Mouse (Mus musculus): Measurements from ENCODE around the gene Larp4b.
A peak's percentile ranks its signal among the peaks of the same experiment; 100 is the strongest.
"Not testable (repeated sequence)": the region's sequence is repeated elsewhere in the genome, so short reads cannot be mapped to it uniquely, and the experiment has no call there.

The Larp4b gene

DNA sequence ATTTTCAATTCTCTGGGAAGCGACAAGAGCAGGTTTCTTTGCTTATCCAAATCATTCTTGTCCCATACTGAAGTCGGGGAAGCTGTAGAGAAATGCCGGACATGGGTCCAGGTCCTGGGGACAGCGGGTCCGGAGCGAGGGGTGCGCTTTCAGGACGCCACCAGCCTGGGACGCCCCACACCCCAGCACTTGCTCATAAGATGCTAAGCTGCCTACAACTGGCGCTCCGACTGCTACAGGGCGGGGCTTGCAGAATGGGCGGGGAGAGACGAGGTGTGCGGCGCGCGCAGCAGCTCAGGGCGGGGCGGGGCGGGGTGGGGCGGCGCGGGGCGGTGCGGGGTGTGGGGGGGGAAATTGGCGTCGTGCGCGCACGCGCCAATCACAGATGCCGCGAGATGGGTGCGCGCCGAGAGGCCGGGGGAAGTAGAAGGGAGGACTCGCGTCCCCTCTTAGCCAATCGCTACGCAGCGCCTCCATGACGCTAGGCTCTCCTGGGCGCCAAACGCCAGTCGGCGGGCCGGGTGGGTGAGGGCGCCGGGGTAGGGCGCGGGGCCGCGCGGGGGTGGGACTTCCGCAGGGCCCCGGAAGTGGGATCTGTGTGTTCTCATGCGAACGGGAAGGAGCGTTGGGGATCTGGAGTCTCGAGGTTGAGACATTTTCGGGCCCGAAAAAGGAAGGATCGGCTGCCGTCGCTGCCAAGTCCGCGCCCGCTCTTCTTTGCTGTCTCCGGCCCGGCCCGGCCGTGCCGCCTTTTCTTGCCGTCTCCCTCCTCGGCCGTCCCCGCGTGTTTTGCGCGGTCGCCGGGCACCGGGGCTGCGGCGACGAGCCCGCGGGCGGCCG, at the start of gene Larp4b:
Gene Larp4b, plus strand, starts transcription at position 566 of the 840 bp plus-strand sequence.
- peak; percentile 99 for DNase-seq (ENCODE audit: inconsistent ontology term)

DNA sequence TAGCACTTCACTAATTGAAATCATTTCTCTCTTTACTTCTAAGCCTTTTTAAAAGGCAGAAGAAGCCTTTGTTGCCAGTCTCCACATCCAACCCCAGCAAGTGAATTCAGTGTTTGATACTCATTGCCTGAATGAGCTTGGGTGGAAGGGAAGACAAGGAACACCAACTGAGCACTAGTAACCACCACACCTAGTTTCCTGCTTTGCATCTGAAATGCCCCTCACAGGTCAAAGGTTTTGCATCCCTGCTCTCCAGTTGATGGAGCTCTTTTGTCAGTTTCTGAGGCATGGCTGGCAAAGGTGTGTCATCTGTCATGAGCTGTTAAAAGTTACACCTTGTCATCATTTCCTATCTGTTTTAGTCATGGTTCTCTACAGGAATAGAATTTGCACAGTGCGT, 49.0 kb upstream of the Larp4b start:
- no peak for DNase-seq (ENCODE audit: inconsistent ontology term)

DNA sequence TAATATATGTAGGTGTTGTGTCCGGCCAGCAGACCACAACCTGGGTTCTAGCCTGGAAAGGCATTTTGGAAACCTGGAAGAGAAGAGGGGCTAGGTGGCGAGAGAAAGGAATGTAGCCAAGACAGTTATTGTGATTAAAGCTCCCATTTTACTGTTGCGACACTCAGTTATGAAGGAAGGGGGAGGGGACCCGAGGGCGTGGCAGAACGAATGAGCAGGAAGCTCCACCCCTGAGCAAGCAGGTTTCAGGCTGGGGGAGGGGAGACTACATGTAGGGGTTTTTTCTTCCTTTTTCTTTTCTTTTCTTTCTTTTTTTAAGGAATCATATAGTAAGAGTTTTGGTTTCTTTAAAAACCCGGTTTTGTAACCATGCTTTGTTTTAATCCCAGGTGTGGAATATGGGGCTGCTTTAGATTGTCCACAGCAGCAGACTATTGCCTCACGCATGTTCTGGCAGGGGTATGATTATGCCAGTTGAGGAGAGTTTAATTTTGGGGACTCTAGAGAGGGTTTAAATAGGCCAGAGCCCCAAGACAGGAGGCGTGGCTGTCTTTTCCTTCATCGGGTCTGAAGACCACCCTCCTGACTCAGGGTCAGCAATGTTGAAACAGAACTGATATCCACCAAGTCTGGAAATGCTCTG, 41.5 kb upstream of the Larp4b start:
- not testable (repeated sequence) for DNase-seq (ENCODE audit: inconsistent ontology term)

DNA sequence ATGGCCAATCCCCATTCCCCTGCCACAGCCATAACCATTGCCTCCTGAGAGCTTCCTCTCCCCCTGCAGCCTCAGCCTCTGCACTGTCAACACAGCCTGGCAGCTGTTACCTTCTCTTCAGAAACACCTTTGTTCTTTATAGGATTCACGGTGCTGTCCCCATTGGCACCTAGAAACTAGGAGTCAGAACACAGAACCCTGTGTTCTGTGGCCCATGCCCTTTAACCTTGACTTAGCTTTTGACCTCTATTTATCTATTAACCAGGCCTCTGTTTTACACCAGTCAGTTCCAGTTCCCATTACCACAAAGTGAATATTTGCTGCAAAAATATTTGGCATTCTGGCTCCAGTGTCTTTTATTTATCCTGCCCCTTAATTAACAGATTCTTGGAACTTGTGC, 36.4 kb upstream of the Larp4b start:
- DNase-seq (ENCODE audit: inconsistent ontology term) = no peak

DNA sequence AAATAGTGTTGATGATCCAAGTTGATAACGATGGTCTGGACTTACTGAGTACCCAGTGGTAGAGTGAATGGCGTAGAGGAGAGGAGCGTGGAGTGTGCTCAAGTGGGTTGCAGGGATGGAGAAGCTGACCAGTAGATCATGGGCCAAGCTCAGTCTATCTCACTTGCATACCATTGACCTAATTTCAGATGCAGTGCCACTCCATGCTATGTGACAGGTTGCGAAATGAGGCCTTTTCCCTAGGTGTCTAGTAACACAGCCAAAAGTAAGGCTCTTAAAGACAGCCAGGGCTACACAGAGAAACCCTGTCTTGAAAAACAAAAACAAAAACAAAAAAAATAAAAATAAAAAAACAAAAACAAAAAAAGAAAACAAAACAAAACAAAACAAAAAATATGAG, 35.0 kb upstream of the Larp4b start:
- DNase-seq (ENCODE audit: inconsistent ontology term) = peak; percentile 42

DNA sequence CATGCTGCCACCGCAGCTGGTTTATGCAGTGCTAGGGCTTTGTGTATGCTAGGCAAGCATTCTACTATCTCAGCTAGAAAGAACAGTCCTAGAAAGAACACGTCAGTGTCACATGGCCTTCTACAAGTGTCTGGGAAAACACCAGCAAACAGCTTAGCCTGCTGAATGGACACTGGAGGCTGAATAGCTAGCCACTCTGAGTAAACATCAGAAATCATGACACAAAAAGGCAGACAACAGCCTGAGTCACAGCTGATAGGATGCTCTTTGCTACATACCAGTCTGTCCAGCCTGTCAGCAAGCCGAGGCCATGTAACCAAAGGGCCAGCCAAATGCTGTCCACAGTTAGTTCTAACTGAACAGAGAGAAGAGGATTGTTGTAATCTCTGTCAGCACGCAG, 32.3 kb upstream of the Larp4b start:
- peak; percentile 52 for DNase-seq (ENCODE audit: inconsistent ontology term)

DNA sequence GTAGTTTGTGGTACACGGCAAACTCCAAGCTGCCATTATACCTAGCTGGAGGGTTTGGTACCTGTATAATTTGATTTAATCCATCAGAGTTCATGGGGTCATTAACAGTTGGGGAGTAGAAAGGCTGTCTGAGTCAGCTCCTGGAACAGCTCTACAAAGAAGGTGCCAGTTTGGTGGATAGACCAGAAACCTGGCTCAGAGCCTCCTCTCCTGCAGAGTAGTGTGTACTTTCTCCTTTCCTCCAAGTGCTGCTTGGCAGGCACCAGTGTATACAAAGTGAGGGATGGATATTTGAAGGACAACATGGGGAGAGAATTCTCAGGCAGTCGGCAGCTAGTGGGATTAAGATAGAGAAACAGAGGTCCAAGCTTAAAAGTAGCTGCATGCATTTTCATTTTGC, 29.5 kb upstream of the Larp4b start:
- DNase-seq (ENCODE audit: inconsistent ontology term) = peak; percentile 38

DNA sequence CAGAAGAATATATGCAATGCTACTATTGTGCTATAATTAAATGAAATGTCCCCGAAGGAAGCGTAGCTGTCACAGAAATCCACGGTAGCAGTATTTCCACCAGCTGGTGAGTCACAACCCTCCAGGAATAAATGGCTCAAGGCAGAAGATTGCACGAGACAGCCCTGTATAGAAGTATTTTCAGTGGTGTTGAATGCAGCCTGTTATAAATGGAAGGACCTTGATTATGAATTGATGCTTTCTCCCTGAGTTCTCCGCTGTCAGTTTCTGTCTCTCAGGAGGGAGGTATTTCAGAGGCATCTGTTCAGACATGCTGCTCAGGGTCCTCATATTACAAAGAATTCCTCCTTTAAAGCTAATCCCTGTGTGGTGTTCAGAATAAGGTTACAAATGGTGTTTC, 27.6 kb upstream of the Larp4b start:
- DNase-seq (ENCODE audit: inconsistent ontology term) = no peak

DNA sequence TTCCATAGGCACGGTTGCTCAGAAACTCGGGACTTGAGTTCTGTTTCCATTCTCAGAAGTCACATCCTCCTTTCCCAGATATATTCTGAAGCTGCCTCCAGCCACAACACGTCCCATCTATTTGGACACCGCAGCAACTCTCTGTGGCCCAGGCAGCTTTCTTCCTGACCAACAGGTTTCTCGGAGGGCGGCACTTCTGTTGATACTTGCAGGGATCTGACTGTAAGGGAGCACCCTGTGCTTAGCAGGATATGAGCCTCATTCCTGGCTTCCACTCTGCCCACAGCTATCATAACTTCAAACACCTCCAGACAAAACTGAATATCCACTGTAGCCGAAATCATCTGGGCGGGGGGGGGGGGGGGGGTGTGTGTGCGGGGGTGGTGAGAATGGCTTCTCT, 22.7 kb upstream of the Larp4b start:
- no peak for DNase-seq (ENCODE audit: inconsistent ontology term)

DNA sequence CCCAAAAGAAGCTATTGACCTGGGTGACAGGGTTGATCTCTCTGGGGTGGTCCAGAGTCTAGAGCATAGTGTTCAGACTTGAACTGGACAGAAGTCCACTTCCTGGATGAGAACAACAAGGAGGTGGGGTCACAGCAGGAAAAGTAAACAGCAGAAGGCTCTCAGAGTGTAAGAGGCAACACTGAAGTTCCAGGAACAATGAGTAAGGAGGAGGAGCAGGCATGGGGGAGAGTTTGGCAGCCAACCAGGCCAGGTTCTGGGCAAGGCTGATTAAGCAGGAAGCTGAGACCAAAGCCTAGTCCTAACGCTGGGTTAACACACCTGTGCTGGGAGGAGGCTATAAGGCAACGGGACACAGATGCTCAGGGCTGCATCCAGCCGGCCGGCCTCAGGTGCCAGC, 19.9 kb upstream of the Larp4b start:
- DNase-seq (ENCODE audit: inconsistent ontology term) = no peak

DNA sequence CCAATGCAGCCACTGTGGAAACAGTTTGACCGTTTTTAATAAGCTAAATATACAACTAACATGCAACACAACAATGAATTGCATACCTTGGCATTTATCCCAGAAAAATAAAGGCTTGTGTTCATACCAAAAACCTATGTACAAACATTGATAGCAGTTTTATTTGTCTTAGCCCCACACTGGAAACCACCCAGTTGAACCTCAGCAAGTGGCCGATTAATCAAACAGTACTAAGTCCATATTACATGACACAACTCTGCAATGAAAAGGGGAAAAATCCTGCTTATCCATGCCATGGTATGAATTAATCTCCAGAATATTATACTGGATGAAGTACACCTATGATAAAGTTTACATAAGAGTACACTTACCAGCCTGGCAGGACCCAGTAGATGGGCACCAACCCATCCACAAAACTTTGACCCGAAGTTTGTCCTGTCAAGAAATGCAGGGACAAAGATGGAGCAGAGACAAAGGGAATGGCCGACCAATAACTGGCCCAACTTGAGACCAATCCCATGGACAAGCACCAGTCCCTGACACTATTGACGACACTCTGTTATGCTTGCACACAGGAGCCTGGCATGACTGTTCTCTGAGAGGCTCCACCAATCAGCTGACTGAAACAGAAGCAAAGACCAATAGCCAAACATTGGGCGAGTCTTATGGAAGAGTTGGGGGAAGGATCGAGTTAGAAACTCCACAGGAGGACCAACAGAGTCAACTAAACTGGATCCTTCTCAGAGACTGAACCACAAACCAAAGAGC, 17.7 kb upstream of the Larp4b start:
- no peak for DNase-seq (ENCODE audit: inconsistent ontology term)

DNA sequence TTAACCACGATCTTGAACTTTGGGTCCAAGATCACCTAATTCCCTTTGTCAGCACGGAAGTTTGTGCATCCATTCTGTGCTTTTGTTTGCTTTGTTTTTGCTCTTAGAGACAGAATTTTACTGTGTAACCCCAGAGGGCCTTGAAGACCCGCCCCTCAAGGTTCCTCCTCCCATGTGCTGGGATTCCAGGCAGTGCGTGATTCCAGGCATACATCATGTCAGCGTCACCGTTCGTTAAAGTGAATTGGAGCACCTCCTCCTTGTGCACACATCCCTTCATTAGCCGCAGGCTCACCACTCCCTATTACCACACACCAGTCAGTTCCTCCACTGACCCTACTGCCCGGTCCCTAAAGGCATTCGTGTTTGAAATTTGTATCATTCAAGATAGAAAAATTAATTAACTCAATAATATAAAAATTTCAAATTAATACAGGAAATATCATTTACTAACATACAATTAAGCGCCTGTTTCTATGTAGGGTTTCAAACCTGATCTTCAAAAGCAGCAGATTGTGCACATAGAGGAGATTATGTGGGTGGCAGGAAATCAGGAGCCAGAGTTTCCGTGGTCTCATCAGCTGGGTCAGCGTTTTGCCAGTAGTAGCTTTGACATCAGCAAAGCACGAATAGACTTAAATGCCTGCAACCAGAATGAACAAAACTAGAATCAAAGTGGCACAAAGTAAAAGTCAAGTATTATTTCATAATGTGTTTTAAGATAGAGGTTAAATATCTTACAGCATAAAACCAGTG, 11.4 kb upstream of the Larp4b start:
- DNase-seq (ENCODE audit: inconsistent ontology term) = no peak

DNA sequence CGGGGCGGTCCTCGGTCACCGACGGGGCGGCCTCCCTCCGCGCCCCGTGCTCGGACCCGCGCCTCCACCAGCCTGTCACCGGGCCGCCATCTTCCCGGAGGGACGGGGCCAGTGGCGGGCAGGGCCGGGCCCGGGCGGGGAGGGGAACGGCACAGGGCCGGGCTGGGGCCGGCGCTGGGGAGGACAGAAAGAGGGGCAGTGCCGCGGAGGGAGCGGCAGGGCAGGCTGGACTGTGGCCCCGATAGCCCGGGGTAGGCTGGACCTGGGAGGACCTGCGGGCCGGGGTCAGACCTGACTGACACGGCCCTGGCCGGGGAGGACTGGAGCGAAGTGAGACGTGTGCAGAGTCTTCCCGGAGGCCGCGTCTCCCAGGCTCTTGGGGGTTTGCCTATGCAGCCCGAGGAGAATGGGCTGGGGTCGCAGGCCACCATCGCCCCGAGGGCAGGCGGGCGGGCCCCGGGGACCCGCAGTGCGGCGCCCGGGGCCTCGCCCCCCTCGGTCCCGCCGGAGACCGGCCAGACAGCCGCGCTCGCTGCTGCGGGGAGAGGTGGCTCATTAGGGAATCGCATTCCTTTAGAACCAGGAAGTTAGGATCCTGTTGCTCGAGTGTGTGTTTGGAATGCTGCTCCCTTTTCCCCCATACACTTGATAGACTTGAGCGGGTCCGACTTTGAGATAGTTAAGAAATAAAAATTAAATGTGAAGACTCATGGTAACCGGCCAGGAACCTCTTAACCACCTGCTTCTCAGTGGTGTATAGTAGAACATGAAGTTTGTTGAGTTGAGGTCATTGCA, 702 bp downstream of the Larp4b start:
- peak; percentile 60 for DNase-seq (ENCODE audit: inconsistent ontology term)

DNA sequence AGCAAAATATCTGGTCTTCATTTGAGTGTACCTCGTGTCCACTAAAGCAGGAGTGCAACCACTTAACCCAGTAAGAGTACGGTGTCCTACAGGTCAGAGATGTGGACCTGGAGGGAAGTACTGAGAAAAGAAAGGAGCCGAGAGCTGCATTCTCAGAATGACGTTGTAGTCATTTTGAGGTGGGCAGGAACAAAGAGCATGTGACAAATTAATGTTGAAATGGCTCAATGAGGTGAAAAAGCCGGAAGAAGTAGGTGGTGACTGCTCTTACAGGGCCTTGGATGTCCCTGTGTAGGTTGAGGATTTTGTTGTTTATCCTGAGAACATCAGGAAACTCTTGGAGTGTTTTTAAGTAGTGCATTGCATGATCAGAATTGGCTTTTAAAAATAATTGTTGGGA, 5.6 kb downstream of the Larp4b start:
- DNase-seq (ENCODE audit: inconsistent ontology term) = peak; percentile 43

DNA sequence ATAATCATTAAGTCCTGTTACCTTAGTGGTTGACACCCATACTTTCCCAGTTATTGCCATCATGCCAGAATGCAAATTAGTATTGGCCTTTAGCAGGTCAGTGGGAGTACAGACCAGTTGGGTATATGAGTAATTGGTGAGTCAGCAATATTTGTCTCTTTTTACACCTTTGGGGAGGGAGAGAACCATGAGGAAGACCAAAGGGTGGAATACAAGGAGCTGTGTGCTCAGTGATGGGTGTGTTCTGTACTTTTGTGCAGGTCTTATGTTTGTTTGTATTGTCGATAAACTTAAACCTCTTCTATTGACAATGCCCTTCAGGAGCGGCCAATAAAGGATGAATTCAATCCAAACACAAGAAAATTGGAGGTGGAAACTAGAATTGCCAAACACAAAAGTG, 6.8 kb downstream of the Larp4b start:
- no peak for DNase-seq (ENCODE audit: inconsistent ontology term)

DNA sequence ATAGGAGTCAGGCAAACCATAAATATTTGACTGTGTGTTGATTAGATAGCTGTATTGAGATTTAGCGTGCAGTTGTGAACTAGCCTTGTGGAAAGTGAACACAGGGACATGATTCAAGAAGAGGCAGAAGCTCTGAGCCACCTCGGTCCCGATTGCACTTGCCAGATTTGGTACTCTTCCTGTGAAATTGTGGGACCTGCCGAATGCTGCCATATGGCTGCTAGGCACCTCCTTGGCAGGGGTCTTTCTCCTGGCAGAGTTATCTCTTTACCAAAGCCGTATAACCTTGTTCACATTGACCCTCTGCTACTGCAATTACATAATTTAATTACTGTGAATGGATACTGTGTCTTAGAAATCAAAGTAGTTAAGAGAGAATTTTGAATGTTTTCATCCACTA, 12.6 kb downstream of the Larp4b start:
- no peak for DNase-seq (ENCODE audit: inconsistent ontology term)

DNA sequence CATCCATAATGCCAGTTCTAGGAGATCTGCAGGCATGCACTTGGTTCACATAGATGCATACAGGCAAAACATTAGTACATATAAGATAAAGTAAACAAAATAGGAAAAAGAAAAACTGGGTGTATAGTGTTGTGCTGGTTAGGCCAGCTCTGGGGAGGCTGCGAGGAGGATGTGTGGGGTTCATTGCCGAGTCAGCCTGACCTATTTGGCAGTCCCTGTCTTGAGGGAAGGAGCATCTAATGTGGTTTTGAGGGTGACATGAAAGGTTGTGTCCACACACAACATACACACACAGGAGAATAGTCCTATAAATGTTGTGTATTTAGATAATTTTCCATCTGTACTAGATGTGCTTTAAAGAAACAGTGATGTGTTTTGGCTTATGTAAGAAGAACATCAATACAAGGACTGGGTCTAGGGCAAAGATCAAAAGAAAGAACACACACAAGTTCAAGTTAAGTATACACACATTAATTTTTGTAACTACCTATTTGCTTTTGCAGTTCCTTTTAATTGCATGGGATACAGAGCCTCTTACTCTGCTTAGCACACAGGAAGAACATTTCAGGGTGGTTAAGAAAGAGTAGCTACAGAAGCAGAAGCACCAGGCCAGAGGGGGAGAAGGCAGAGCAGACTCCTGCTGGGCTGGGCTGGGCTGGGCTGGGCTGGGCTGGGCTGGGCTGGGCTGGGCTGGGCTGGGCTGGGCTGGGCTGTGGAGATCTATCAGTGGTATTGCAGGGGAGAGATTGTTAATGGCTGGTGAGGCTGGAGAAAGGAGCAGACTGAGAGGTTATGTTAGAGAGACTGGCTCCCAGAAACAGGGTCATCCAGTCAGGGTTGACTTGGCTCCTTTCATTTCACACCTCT, 13.5 kb downstream of the Larp4b start:
- no peak for DNase-seq (ENCODE audit: inconsistent ontology term)

DNA sequence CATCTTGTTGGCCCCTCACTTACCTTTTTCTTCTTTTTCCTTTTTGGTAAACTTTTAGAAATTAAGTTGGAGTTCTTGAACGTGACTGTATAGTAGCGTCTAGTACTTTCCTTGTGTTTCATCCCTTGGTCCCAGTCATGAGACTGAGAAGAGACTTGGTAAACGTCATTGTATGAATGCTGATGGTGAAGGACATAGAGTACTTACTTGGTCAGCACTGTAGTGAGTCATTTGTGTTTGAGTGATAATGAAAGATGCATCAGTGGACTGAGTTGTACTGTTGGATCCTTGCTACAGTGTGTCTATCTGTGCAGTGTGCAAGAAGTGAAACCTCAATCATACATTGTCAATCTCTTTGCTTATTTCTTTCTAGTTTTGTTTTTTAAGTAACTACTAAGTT, 20.1 kb downstream of the Larp4b start:
- no peak for DNase-seq (ENCODE audit: inconsistent ontology term)

DNA sequence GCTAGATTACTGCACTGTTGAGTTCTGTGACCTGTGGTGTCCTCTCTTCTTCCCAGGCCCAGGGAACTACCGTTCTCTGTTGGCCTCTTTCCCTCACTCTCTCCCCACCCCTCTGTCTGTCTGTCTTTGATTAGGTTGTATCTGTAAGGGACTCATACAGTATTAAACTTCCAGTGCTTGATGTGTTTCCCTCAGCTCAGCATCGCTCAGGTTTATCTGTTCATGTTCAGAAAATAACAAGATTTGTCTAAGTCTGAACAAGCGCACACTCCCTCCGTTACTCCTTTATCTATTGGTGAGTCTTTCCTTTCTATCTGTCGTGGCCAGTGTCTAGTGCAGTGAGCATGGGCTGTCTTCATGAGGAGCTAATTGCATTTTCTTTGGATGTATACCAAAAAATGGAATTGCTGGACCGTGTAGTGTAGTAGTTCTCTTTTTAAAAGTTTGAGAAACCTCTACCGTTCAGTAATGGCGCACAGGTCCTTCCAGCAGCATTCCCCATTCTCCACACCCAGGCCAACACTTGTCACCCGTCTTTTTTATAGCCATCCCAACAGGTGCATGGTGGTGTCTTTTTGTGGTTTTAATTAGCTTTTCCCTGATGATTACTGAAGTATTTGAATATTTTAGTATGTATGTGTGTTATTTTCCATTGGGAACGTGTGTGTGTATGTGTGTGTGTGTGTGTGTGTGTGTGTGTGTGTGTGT, 27.3 kb downstream of the Larp4b start:
- DNase-seq (ENCODE audit: inconsistent ontology term) = no peak
